Mouse (Mus musculus) forebrain, embryonic 16.5 days (tissue): ENCODE results near the gene Arhgap22. TPM values are rescaled to one million over a fixed set of nuclear protein-coding genes. Genes with fewer than 3 reads are reported as not detected.

ENCODE experiments used
- ATAC-seq: fragments of 200-750 bp; cut with Nextera tagmentation; 2 replicates; pipeline ENCODE4 v1.8.0; 2017; ENCODE audit warnings: mild to moderate bottlenecking, moderate library complexity
- H3K27ac ChIP-seq: fragments of 300-500 bp; sonication (generic); 2 replicates; pipeline ENCODE4 v1.5.1; 2014; ENCODE audit warnings: low read length, control low read depth
- H3K27me3 ChIP-seq: fragments of 300-500 bp; sonication (generic); replicated peaks from 2 replicates; pipeline ENCODE4 v1.6.1; 2014; ENCODE audit warnings: low read length; ENCODE audit not compliant: control insufficient read depth, insufficient read depth
- H3K36me3 ChIP-seq: fragments of 300-500 bp; sonication (generic); 2 replicates; pipeline ENCODE4 v1.6.1; 2014; ENCODE audit not compliant: control insufficient read depth, insufficient read depth
- H3K4me1 ChIP-seq: fragments of 300-500 bp; sonication (generic); replicated peaks from 2 replicates; pipeline ENCODE4 v1.6.1; 2014; ENCODE audit warnings: low read length; ENCODE audit not compliant: control insufficient read depth, insufficient read depth
- H3K4me2 ChIP-seq: fragments of 300-500 bp; sonication (generic); 2 replicates; pipeline ENCODE4 v1.6.1; 2014; ENCODE audit warnings: mild to moderate bottlenecking, low read length, control low read depth
- H3K4me3 ChIP-seq: fragments of 300-500 bp; sonication (generic); replicated peaks from 2 replicates; pipeline ENCODE4 v1.5.1; 2014; ENCODE audit warnings: mild to moderate bottlenecking, low read length, control low read depth
- H3K9ac ChIP-seq: fragments of 300-500 bp; sonication (generic); replicated peaks from 2 replicates; pipeline ENCODE4 v1.6.1; 2014; ENCODE audit warnings: low read depth, low read length, control low read depth
- H3K9me3 ChIP-seq: fragments of 300-500 bp; sonication (generic); 2 replicates; pipeline ENCODE4 v1.6.1; 2016; ENCODE audit warnings: low read length; ENCODE audit not compliant: control insufficient read depth
- WGBS: fragments of 180-500 bp; shearing (Covaris S2); extraction: QIAGEN DNeasy Blood & Tissue Kit; methylation state at CpG from one replicate; pipeline ENCODE4 v1.1.7; 2014; 5-methylcytosine and 5-hydroxymethylcytosine counted together
- polyA plus RNA-seq: library from polyadenylated mRNA; unstranded; fragments of >200 nt; fragmentation: Nextera tagmentation; extraction: Ambion mirVana; gene quantifications from 2 replicates; pipeline ENCODE4 v1.2.1, GENCODE M21; 2015

The Arhgap22 gene
- polyA plus RNA-seq, 1 experiment from 2014 or later = 0.47 TPM

DNA sequence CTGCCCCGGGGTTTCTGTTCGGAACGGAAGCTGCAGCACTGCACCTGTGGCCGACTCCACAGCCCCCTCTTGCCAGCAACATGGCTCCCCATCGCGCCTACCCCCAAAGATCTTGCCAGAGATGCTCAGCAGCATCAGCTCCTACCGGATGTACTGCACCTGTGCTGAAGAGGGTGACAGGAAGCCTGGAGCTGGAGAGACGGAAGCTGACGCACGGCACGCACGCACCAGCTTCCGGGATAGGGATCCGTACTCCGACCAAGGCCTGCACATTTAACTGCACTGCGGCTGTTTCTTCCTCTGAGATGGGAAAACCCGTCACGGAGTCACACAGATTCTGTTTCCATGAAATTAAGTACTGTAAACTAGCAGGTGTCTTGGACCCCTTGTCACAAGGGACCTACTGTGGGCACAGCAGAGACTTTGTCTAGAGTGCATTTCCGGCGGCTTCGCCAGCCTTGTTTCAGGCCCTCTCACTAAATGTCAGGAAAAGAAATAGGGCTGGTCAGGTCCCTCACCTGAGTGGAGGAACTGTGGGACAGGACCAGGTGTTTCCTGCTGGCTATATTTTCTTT, 23.9 kb upstream of the Arhgap22 start:
- Histone ChIP-seq H3K36me3 (no peaks in the 10 kb centered on the region), H3K4me1 (no peaks in the 10 kb centered on the region), H3K27ac (no peak overlapping the region), H3K9me3 (no peaks in the 10 kb centered on the region), H3K4me2 (no peak overlapping the region), H3K9ac (no peak overlapping the region), H3K27me3 (no peaks in the 10 kb centered on the region), H3K4me3 (no peak overlapping the region)
- ATAC-seq = no peak
- WGBS = 92% methylated on average over 21 of the region's 21 CpGs

DNA sequence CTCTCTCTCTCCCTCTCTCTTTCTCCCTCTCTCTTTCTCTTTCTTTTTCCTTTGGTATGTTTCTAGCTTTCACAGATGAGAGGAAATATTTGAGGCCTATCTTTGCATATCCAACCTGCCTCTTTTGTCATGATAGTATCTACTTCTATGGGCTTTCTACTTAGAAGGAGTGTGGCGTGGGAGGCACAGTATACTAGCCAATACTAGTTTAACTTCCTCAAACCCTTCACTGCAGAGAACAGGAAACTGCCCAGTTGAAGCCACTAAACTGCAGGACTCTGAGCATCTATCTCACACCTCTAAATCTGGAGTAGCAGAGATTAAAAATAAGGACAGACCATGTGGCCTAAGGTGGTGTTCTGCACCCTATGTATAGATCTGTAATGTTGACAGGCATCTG, 23.2 kb upstream of the Arhgap22 start:
- Histone ChIP-seq H3K4me2 (no peak overlapping the region), H3K27ac (no peak overlapping the region), H3K9ac (no peak overlapping the region), H3K4me1 (no peaks in the 10 kb centered on the region), H3K27me3 (no peaks in the 10 kb centered on the region), H3K4me3 (no peak overlapping the region), H3K36me3 (no peaks in the 10 kb centered on the region), H3K9me3 (no peaks in the 10 kb centered on the region)
- 84% methylated on average over 1 of the region's 1 CpGs for WGBS
- no peak for ATAC-seq

DNA sequence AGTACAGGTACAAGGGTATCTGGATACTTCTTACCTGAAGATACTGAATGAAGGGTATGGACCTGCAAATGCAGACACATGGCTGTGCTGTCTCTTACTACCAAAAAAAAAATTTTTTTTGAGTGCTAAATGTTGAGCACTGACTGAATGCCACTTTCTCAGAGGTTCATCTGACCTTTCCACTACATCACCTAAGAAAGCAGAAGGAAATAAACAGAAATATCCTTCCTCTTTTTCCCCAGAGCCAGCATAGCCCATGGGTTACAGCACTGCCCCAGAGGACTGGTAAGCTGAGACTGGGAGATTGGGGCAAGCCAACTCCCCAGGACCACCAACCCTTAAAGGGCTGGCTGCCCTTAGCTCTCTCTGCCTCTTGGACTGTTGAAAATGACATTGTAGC, 20.1 kb upstream of the Arhgap22 start:
- Histone ChIP-seq H3K27me3 (no peaks in the 10 kb centered on the region), H3K4me3 (no peak overlapping the region), H3K36me3 (no peaks in the 10 kb centered on the region), H3K27ac (no peak overlapping the region), H3K9me3 (no peaks in the 10 kb centered on the region), H3K4me1 (no peaks in the 10 kb centered on the region), H3K9ac (no peak overlapping the region), H3K4me2 (no peak overlapping the region)
- ATAC-seq = no peak

DNA sequence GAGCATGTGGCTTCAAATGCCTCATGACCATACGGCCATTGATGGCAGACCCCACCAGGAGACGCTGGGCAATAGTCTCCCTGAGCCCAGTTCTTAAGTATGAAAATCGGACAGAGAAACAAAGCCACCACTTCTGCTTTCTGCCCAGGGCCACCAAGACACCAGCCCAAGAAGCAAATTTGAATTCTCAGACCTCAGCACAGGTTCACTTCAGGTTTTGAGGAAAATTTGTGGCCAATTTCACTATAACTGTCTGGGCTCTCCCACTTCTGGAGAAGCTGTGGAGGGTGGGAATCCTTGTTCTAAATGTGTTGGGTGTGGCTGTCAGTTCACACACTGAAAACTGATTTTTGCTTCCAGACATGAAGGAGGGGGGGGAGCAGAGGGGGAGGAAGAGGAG, 19.6 kb upstream of the Arhgap22 start:
- Histone ChIP-seq H3K36me3 (no peaks in the 10 kb centered on the region), H3K27me3 (no peaks in the 10 kb centered on the region), H3K4me2 (no peak overlapping the region), H3K9me3 (no peaks in the 10 kb centered on the region), H3K4me3 (no peak overlapping the region), H3K4me1 (no peaks in the 10 kb centered on the region), H3K27ac (no peak overlapping the region), H3K9ac (no peak overlapping the region)
- 80% methylated on average over 3 of the region's 3 CpGs for WGBS
- ATAC-seq = no peak

DNA sequence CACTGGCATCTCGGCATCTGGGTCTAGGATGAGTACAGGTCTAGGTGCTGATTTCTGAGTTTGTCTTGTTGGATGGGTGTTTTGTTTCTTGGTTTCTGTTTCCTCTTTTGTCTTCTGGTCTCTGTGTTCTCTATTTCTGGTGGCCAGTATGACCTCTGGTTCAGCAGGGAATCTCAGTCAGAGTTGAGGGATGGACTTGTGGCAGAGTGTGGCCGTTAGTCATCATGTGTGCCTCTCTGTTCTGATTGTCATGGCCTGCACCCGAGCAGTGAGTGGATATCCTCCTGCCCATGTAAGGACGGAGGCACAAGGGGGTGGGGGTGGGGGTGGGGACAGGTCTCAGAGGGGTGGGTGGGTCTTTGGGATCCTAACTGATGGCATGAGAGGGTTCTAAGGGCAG, 11.7 kb upstream of the Arhgap22 start:
- Histone ChIP-seq H3K4me3 (no peak overlapping the region), H3K27me3 (no peaks in the 10 kb centered on the region), H3K27ac (no peak overlapping the region)

DNA sequence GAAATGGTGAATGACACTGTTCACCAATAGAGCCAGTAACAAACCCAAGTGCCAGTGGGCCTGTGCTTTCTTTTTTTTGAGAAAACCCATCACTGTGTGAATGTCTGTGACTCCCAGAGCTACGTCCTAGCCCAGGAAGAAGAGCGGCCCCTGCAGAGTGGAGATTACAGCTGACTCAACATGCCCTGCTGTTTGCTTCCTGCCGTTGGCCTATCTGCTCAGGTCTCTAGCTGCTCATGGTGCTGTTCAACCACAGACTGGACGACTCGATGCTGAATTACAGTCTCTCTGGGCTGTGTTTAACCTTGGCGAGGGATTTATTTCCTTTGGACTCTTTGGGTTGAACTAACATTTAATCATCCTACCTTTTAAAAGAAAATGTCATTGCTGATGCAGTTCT, 10.9 kb upstream of the Arhgap22 start:
- 85% methylated on average over 6 of the region's 6 CpGs for WGBS

More for the DNA sequence above, 11.7 kb upstream of the Arhgap22 start:
- ATAC-seq = no peak
- no peak overlapping the region for H3K4me2 ChIP-seq
- H3K9ac ChIP-seq = no peak overlapping the region
- H3K9me3 ChIP-seq = no peaks in the 10 kb centered on the region
- H3K4me1 ChIP-seq = no peaks in the 10 kb centered on the region
- WGBS = 81% methylated on average over 4 of the region's 4 CpGs
- no peaks in the 10 kb centered on the region for H3K36me3 ChIP-seq

DNA sequence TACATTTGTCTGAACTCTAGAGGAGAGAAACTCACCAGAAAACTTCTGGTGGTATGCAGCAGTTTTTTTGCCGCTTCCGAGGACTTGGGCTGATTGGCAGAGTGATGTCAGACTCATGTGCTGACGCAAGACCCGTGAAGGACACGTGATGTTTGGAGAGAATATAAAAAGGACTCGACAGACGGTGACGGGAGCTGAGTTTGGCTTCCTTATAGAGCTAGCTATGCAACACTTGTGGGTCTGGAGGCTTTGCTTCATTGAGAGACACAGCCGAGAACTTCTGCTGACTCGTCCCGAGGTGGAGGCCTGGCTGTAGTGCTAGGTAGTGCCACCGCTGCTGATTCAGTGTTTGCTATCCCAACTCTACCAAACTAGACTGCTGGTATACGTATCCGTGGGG, 10.0 kb upstream of the Arhgap22 start:
- Histone ChIP-seq H3K27me3 (no peaks in the 10 kb centered on the region), H3K9ac (no peak overlapping the region), H3K27ac (no peak overlapping the region), H3K36me3 (no peaks in the 10 kb centered on the region), H3K4me3 (no peak overlapping the region), H3K4me1 (no peaks in the 10 kb centered on the region), H3K4me2 (no peak overlapping the region), H3K9me3 (no peaks in the 10 kb centered on the region)
- 90% methylated on average over 14 of the region's 14 CpGs for WGBS
- no peak for ATAC-seq

More for the DNA sequence above, 10.9 kb upstream of the Arhgap22 start:
- Histone ChIP-seq H3K4me3 (no peak overlapping the region), H3K4me1 (no peaks in the 10 kb centered on the region), H3K36me3 (no peaks in the 10 kb centered on the region), H3K9me3 (no peaks in the 10 kb centered on the region), H3K27ac (no peak overlapping the region), H3K9ac (no peak overlapping the region), H3K4me2 (no peak overlapping the region), H3K27me3 (no peaks in the 10 kb centered on the region)
- ATAC-seq = no peak

DNA sequence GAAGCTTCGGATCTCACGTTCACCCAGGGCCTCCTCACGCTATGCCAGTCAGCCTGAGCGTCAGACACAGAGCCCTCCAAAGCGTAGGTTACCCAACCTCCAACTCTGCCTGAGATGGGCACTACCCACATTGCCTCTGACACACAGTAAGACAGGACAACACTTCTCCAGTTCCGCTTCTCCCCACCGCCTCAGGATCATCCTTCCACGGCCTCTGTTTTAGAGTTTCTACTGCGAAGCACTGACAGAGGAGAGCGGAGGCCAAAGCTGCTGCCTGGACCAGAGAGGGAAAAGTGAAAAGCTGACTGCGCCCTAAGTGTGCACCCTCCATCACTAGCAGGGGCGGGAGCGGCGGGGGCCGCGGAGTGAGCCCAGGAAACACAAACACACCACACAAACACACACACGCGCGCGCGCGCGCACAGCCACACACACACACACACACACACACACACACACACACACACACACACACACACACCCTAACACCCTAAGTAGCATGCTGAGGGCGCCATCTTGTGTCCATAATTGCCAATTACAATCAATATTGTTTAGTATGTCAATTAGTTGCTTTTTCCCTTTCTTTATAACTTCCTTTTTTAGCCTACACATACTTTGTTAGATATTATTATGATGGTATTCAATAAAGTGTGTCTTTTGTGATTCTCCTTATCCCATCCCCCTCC, 8.4 kb upstream of the Arhgap22 start:
- H3K27me3 ChIP-seq = no peaks in the 10 kb centered on the region
- H3K9me3 ChIP-seq = no peaks in the 10 kb centered on the region
- peak overlapping the region; percentile 21 for H3K4me3 ChIP-seq
- H3K36me3 ChIP-seq = no peaks in the 10 kb centered on the region
- H3K4me2 ChIP-seq = peak overlapping the region; percentile 44
- H3K9ac ChIP-seq = 0 out of 2 replicates have a peak overlapping the region, but pooled peaks have one; percentile 17
- 33% methylated on average over 24 of the region's 24 CpGs for WGBS
- no peaks in the 10 kb centered on the region for H3K4me1 ChIP-seq
- peak; percentile 63; the same call in 1 of the 2 replicates for ATAC-seq
- H3K27ac ChIP-seq = no peak overlapping the region

DNA sequence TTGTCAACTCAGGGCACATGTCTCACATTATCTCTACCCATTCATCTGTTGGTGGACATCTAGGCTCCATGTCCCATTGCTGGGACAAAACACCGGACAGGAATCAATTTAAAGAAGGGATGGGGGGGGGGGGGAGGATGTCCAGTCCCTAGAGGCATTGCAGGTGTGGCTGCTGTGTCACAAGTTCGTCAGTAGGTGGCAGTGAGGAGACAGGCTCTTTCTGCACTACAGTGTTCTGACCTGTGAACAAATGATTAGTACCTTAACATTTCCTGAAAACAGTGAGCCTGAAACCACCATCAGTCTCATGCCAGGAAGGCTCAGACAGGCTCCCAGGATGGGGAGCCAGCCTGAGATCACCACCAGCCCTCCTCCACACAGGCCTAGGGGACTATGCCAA, 6.8 kb upstream of the Arhgap22 start:
- 5% methylated on average over 2 of the region's 2 CpGs for WGBS
- Histone ChIP-seq H3K4me1 (no peaks in the 10 kb centered on the region), H3K9ac (no peak overlapping the region), H3K27me3 (no peaks in the 10 kb centered on the region), H3K36me3 (no peaks in the 10 kb centered on the region), H3K4me2 (no peak overlapping the region), H3K9me3 (no peaks in the 10 kb centered on the region), H3K27ac (no peak overlapping the region), H3K4me3 (no peak overlapping the region)
- ATAC-seq = no peak
